In genomic region chr16:87717046-87717660, GRCm38 (mm10) we compare ENCODE assay signal across 16 mouse cellular contexts.
"Had no signal": no experiment of that assay in that cellular context is flagged by ENCODE, and none has a peak within 500 bp of the region (broad histone marks: within the 10 kb centered on the region; RNA-seq: fewer than 3 reads in every experiment).

No protein-coding gene starts in this region.

- H3K27me3 ChIP-seq: limb, embryonic 12.5 days; midbrain, embryonic 12.5 days; neural tube, embryonic 13.5 days had no signal

- H3K4me2 ChIP-seq: limb, embryonic 12.5 days; midbrain, embryonic 12.5 days; neural tube, embryonic 13.5 days had no signal

- H3K4me3 ChIP-seq: limb, embryonic 12.5 days; midbrain, embryonic 12.5 days; neural tube, embryonic 13.5 days had no signal

- H3K27ac ChIP-seq: kidney, postnatal 0 days; limb, embryonic 12.5 days; liver, embryonic 14.5 days; midbrain, embryonic 12.5 days; neural tube, embryonic 13.5 days had no signal

- DNase-seq: kidney, adult 9 months; kidney, postnatal 36 days; layer of hippocampus, adult 9-11 months; layer of hippocampus, postnatal 36 days; lung, adult 2 months; retina, postnatal 1 day; right cerebral cortex, postnatal 4 days; spleen, adult 18-20 months; thymus, adult 18-20 months; thymus, postnatal 14 days had no signal

- ATAC-seq: midbrain, embryonic 16.5 days had no signal

- H3K9me3 ChIP-seq: limb, embryonic 12.5 days; midbrain, embryonic 12.5 days; neural tube, embryonic 13.5 days had no signal

- H3K9ac ChIP-seq: limb, embryonic 12.5 days; liver, embryonic 14.5 days; midbrain, embryonic 12.5 days; neural tube, embryonic 13.5 days had no signal
